Mouse (Mus musculus) liver, postnatal 0 days (tissue): ENCODE data around the gene Dnajb7.

Experiments used
- CTCF ChIP-seq: sonication (generic); IDR thresholded peaks from 2 replicates; pipeline ENCODE4 v1.5.1; 2016; ENCODE audit warnings: antibody characterized with exemption, low read depth
- EP300 ChIP-seq: IDR thresholded peaks from 2 replicates; pipeline ENCODE4 v1.6.1; 2016; ENCODE audit warnings: antibody characterized with exemption, low read depth, mild to moderate bottlenecking

- TF ChIP-seq CTCF (no peak), EP300 (no peak)
Measured at GRCm38 (mm10) chr15:81374621-81375020, 33.5 kb downstream of the Dnajb7 start.
